Mouse (Mus musculus) testis, adult 2 months (tissue): ENCODE results near the gene Clrn3.
"Not testable (repeated sequence)": the region's sequence is repeated elsewhere in the genome, so short reads cannot be mapped to it uniquely, and the experiment has no call there.

Experiments used
- CTCF ChIP-seq: fragments of 200-500 bp; IDR thresholded peaks from 2 replicates; pipeline ENCODE4 v1.5.1; 2012; ENCODE audit warnings: low read depth, mild to moderate bottlenecking, inconsistent platforms, low read length, moderate library complexity; ENCODE audit not compliant: control insufficient read depth, insufficient read depth, insufficient replicate concordance
- POLR2A ChIP-seq: fragments of 200-500 bp; IDR thresholded peaks from 2 replicates; pipeline ENCODE4 v1.6.1; 2012; ENCODE audit warnings: low read depth, mild to moderate bottlenecking, inconsistent platforms, low read length, moderate library complexity; ENCODE audit not compliant: control insufficient read depth

- not testable (repeated sequence) for TF ChIP-seq CTCF, POLR2A
Observed at GRCm38 (mm10) chr7:135506506-135506905, 21.9 kb downstream of the Clrn3 start.
